Mouse (Mus musculus): ENCODE measurements around the gene Lnx2. TPM values are rescaled to one million over a fixed set of nuclear protein-coding genes. Genes with fewer than 3 reads are reported as not detected.
A peak's percentile ranks its signal among the peaks of the same experiment; 100 is the strongest.

Gene Lnx2
- polyA plus RNA-seq, 1 experiment from 2014 or later: 8.8 TPM

GRCm38 (mm10) chr5:147052309-147052558 is 24.2 kb downstream of the Lnx2 start:
- DNase-seq (ENCODE audit: low spot score): no peak

DNA sequence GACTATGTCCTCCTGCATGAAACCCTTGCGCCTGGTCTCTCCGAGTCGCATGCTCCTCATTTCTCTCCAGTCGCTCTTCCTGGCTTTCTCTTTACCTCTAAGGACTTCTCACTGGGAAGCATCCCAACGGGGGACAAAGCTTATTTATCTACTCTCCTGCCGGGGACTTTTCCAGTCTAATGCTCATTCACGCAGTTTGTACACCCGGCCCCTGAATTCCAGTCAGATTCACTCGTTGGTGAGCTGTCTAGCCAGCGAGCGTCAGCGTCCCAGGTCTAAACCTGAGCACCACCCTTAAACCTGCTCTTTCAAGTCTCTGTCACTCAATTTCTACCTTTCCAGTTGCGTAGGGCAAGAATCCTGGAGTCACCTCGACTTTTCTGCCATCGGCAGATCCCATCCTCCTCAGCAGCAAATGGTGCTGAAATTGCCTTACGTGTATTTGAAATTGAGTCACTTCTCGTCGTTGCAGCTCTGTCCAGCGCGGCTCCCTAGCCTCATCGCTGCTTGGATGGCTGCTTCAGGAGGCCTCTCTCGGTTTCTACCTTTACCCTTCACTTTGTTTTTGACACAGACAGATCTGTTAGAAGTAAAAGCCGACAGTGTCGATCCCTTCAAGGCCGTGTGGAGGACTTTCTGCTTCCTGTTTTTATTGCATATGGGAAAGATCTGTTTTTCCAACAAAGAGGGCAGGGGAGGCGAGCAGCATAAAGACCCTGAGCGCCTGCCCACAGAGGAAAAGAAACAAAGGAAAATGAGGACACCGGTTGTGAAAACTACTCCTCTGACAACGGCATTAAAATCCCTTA is 24.7 kb downstream of the Lnx2 start:
- no peak for DNase-seq (ENCODE audit: low spot score)

DNA sequence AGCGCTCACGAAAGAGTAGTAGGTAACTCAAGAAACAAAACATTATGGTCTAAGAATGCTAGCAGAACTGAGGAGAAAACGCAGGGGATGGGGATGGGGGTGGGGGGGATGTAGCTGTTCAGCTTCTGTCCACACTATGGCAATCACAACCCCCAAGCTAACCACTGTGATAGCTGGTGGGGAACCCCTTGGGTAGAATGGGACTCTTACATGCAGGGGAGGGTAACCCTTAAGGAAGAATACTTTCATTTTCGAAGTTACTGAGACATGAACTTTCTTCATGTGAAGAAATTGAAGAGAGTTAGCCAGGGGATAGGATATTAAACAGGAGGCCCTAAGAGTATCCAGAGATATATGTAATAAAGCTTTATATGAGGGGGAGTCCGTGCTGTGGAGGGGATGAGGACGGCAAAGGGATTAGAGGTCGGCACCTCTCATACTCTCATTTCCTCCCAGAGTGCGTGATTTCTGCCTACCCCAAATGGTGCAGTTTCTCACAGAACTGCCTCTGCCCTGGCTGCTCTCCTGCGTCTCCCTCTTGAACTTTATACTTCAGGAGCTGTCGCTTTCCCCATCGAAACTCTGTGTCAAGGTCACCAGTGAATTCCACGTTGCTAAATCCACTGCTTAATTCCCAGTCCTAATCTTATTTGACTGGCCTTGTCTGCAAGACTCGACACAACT is 25.4 kb downstream of the Lnx2 start:
- no peak for DNase-seq (ENCODE audit: low spot score)

- no peak for DNase-seq (ENCODE audit: low spot score)
Observed at GRCm38 (mm10) chr5:147049544-147050209, 26.7 kb downstream of the Lnx2 start.

DNA sequence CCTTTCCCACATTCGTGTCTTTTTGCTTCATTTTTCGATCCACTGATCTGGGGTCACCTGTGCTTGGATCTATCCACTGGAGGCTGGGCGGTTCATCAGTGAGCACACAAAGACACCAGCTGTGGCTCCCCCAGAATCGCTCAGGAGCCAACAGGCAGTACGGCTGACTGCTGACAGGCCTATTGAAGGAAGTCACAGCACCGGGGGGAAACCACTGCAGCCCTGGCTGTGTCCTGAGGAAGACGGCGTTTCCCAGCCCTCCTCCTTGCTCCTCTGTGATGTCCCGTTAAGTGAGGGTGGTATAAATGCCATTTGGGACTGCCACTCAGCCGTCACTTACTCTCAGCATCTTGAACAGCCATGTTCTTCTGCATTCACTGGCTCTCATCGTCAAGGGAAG is 30.5 kb downstream of the Lnx2 start:
- DNase-seq (ENCODE audit: low spot score): no peak

GRCm38 (mm10) chr5:147045311-147045710 is 31.1 kb downstream of the Lnx2 start:
- DNase-seq (ENCODE audit: low spot score): no peak

DNA sequence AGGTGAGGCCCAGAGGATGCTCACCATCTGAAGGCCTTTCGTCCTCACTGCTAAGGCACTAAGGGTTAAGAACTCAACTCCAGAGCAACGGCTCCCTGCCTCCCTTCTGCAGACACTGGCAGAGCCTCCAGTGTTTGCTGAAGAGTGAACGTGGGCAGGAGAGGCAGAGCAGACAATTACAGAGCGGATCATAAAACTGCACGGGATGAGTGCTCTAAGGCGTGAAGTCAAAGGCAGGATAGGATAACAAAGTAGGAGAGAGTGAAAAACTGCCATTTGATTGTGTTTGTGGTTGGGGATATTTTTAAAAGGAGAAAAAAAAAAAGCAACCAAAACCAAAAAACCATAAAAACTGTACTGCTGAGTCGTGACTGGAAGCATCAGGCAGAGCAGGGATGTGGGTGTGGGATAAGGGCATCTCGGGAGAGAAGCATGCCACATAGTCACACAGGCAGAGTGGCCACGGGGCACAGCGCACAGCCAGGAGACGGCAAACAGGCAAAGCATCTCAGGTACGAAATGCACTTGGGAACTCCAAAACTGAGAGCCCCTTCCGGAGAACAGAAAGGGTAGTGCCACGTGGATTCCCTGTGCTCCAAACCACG is 33.0 kb downstream of the Lnx2 start:
- no peak for DNase-seq (ENCODE audit: low spot score)

DNA sequence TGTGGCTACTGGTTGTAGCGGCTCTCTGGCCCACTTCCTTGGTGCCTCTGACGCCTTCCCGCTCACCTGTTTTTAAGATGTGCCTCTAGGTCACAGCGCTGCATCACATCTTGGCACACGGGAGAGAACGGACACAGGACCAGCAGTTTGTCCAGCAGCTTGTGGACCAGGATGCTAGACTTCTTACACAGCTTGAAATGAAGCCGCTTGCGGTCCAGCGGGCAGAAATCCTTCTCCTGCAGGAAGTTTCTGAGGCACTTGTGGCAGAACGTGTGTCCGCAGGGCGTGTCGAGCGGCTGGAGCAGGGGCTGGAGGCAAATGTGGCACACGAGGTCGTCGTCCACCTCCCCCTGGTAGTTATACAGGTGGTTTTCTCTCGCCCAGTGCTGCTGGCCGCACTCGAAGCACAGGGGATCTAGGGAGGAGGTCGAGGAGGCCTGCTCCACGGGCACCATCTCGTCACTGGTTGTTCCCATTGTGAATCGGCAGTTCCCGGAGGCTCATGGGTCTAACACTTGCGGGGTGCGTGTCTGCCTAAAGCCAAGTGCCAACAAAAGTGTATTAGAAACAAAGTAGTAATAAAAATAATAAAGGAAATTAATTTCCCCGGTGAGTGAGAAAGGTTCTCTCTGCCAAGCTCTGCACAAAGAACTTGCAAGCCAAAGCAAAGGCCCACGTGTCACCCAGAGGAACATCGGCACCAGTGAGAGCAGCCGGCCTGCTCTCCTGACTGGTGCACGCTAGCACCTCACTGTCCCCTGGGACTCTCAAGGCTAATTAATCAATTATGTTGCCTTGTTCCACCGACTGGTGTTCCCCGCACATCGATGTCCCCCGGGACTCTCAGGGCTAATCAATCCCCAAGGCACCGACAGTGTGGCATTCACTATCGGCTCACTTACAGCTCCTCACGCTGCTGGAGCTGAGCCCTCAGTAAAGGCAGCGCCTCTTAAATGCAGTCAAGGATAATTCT is 34.1 kb downstream of the Lnx2 start:
- no peak for DNase-seq (ENCODE audit: low spot score)

DNA sequence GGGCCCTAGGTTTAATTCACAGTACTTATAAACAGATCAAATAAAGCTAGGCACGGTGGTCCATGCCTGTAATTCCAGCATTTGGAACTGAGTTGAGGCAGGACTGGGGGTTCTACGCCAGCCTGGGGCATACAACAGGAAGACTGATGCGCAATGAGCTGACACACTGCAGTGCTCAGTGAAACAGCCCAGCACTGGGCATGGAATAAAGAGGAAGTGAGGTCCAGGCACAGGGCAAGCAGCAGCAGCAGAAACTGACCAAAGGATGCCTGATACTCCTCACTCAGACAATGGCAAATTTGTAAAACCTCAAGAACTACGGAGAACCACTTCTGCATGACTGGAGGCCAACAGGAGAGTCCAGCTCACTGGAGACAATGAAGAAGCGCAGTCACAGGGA is 37.0 kb downstream of the Lnx2 start:
- DNase-seq (ENCODE audit: low spot score): no peak

GRCm38 (mm10) chr5:147037601-147038000 is 38.8 kb downstream of the Lnx2 start:
- DNase-seq (ENCODE audit: low spot score): no peak

DNA sequence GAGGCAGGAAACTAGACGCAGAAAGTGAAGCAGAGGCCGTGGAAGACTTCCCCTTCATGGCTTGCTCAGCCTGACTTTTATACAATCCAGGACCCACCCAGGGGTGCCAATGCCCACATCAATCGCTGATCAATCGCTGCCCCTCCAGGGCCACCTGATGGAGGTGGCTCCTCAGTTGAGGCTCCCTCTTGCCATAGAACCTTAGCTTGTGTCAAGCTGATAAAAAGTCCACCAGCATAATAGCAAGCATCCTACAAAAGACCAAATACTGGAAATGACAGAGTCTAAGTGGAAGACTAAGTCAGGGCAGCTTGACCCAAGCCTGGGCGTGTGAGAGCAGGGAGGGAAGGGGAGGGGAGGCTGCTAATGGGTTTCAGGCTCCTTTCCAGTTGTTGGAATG is 39.7 kb downstream of the Lnx2 start:
- no peak for DNase-seq (ENCODE audit: low spot score)

GRCm38 (mm10) chr5:147036028-147036427 is 40.4 kb downstream of the Lnx2 start:
- DNase-seq (ENCODE audit: low spot score): no peak

- DNase-seq (ENCODE audit: low spot score): no peak
Observed at GRCm38 (mm10) chr5:147035301-147035700, 41.1 kb downstream of the Lnx2 start.

DNA sequence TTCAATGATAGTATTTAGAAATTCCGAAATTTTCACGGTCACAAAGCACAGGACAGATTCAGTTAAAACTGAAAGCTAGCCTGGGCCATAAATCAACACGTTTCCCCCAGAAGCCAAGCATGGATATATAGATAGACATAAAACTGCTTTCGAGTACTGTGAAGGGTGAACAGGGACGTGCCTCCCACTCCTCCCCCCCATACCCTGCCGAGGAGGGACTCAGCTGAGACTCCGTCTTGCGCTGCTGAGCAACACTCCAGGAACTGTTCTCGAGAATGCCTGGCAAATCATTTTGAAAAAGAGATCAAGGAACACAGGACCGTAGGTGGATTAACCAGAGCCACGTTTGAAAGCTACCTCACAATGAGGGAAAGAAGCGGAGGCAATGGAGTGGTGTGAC is 42.1 kb downstream of the Lnx2 start:
- no peak for DNase-seq (ENCODE audit: low spot score)

- no peak for DNase-seq (ENCODE audit: low spot score)
Observed at GRCm38 (mm10) chr5:147033155-147033554, 43.2 kb downstream of the Lnx2 start.

DNA sequence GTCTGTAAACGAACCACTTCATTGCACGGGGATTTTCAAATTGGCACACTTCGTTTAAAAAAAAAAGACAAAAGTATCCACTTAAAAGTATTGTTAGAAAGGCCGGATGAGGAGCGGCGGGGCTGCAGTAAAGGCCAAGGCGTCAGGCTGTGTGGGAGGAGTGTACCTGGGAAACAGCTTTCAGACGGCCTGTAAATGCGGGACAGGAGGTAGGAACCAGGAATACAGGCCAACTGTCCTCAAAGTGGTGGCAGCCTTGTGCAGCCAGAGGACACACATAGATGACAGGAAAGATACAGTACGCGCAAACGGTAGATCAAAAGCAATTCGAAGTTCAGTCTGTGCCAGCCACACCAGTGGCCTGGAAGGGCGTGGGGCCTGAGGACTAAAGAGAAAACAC is 45.1 kb downstream of the Lnx2 start:
- no peak for DNase-seq (ENCODE audit: low spot score)

GRCm38 (mm10) chr5:147024331-147025034 is 51.9 kb downstream of the Lnx2 start:
- DNase-seq (ENCODE audit: low spot score): no peak

- no peak for DNase-seq (ENCODE audit: low spot score)
Observed at GRCm38 (mm10) chr5:147023245-147023970, 53.0 kb downstream of the Lnx2 start.

- DNase-seq (ENCODE audit: low spot score): peak; percentile 3
Observed at GRCm38 (mm10) chr5:147021546-147022265, 54.7 kb downstream of the Lnx2 start.

All from thymus, postnatal 0 days (tissue).